11 mouse cellular contexts compared by ENCODE assay signal in the genomic region with DNA sequence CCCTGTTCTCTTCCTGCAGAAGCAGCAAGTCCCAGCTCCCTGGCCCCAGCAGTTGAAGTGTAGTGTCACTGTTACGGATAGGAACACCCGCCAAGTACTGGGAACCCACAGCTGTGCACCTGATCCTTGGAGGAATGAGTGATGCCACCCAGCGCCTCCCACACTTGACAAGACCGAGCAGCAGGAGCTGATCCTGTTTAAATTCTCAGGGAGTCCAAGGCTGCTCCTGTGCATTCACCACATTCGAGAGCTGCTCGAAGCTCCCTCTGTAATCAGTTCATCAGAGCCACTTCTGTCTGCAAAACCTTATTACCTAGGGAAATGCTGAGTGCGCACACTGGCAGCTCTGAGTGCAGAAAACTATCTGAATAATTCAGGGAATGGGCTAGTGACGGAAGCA.
DNase-seq lines count a peak whose midpoint lies in the region; ATAC-seq lines count a peak whose summit lies in the region.
"Had no signal": no experiment of that assay in that cellular context is flagged by ENCODE, and none has a peak within 500 bp of the region (broad histone marks: within the 10 kb centered on the region; RNA-seq: fewer than 3 reads in every experiment).

No protein-coding gene starts in this region.

- ATAC-seq in forebrain, embryonic 12.5 days (ENCODE audit: low FRiP score): peak; percentile 8; the same call in 1 of the 2 replicates
- no peak for ATAC-seq in forebrain, embryonic 11.5 days (replicated peaks; ENCODE audit: low FRiP score)
- no peak for ATAC-seq in hindbrain, embryonic 14.5 days (ENCODE audit: low FRiP score)
- peak; percentile 44; the same call in 1 of the 2 replicates for ATAC-seq in neural tube, embryonic 14.5 days (ENCODE audit: low read depth)

- peaks cover 67% of the 10 kb centered on the region for H3K4me1 ChIP-seq in forebrain, embryonic 12.5 days
- peaks cover 21% of the 10 kb centered on the region for H3K4me1 ChIP-seq in forebrain, embryonic 11.5 days (replicated peaks; ENCODE audit: control insufficient read depth, insufficient read depth, low read length)
- H3K4me1 ChIP-seq in hindbrain, embryonic 14.5 days (replicated peaks; ENCODE audit: control insufficient read depth, insufficient read depth, low read length): peaks cover 48% of the 10 kb centered on the region
- H3K4me1 ChIP-seq in neural tube, embryonic 14.5 days (ENCODE audit: control insufficient read depth, insufficient read depth, low read length): peaks cover 24% of the 10 kb centered on the region

- no peaks in the 10 kb centered on the region for H3K36me3 ChIP-seq in forebrain, embryonic 12.5 days (replicated peaks)
- no peaks in the 10 kb centered on the region for H3K36me3 ChIP-seq in forebrain, embryonic 11.5 days (ENCODE audit: control insufficient read depth, insufficient read depth, low read length)
- H3K36me3 ChIP-seq in hindbrain, embryonic 14.5 days (replicated peaks; ENCODE audit: control insufficient read depth, insufficient read depth): no peaks in the 10 kb centered on the region
- H3K36me3 ChIP-seq in neural tube, embryonic 14.5 days (ENCODE audit: control insufficient read depth, insufficient read depth, low read length): no peaks in the 10 kb centered on the region
- H3K36me3 ChIP-seq: kidney, embryonic 15.5 days; liver, embryonic 15.5 days had no signal

- no peak overlapping the region for H3K4me3 ChIP-seq in forebrain, embryonic 12.5 days (replicated peaks)
- H3K4me3 ChIP-seq in forebrain, embryonic 11.5 days (ENCODE audit: low read depth, low read length): no peak overlapping the region
- no peak overlapping the region for H3K4me3 ChIP-seq in hindbrain, embryonic 14.5 days (replicated peaks; ENCODE audit: low read length)
- H3K4me3 ChIP-seq in neural tube, embryonic 14.5 days (ENCODE audit: low read depth, low read length): no peak overlapping the region
- H3K4me3 ChIP-seq: kidney, embryonic 15.5 days; liver, embryonic 15.5 days had no signal

- no peaks in the 10 kb centered on the region for H3K9me3 ChIP-seq in forebrain, embryonic 12.5 days
- no peaks in the 10 kb centered on the region for H3K9me3 ChIP-seq in forebrain, embryonic 11.5 days (ENCODE audit: control insufficient read depth, low read length)
- no peaks in the 10 kb centered on the region for H3K9me3 ChIP-seq in hindbrain, embryonic 14.5 days (ENCODE audit: control insufficient read depth, low read length)
- H3K9me3 ChIP-seq in neural tube, embryonic 14.5 days (ENCODE audit: control insufficient read depth, low read length): no peaks in the 10 kb centered on the region
- H3K9me3 ChIP-seq: kidney, embryonic 15.5 days; liver, embryonic 15.5 days had no signal

- no peak overlapping the region for H3K27ac ChIP-seq in forebrain, embryonic 12.5 days
- no peak overlapping the region for H3K27ac ChIP-seq in forebrain, embryonic 11.5 days (ENCODE audit: low read depth, low read length)
- H3K27ac ChIP-seq in hindbrain, embryonic 14.5 days: peak overlapping the region; percentile 11; the same call in 1 of the 2 replicates
- H3K27ac ChIP-seq in neural tube, embryonic 14.5 days (ENCODE audit: low read depth, low read length): peak overlapping the region; percentile 60
- H3K27ac ChIP-seq: kidney, embryonic 15.5 days; liver, embryonic 15.5 days had no signal

- no peak overlapping the region for H3K9ac ChIP-seq in forebrain, embryonic 12.5 days
- no peak overlapping the region; the same call in 1 of the 2 replicates for H3K9ac ChIP-seq in forebrain, embryonic 11.5 days (ENCODE audit: low read length)
- no peak overlapping the region for H3K9ac ChIP-seq in hindbrain, embryonic 14.5 days
- no peak overlapping the region for H3K9ac ChIP-seq in neural tube, embryonic 14.5 days (replicated peaks; ENCODE audit: low read depth, low read length)
- H3K9ac ChIP-seq: kidney, embryonic 15.5 days; liver, embryonic 15.5 days had no signal

- DNase-seq in forebrain, embryonic 11.5 days (ENCODE audit: low spot score): no peak
- DNase-seq in lung, postnatal 25 days (ENCODE audit: low spot score): peak; percentile 43
- DNase-seq in lung, postnatal 14 days: no peak
- no peak for DNase-seq in hindbrain, embryonic 14.5 days (ENCODE audit: low spot score)
- no peak for DNase-seq in adrenal gland, adult (ENCODE audit: inconsistent age in 2 of 2, low spot score in 1 of 2)
- no peak for DNase-seq in layer of hippocampus, postnatal 36 days
- DNase-seq: gastrocnemius, postnatal 36 days had no signal

- no peaks in the 10 kb centered on the region for H3K27me3 ChIP-seq in forebrain, embryonic 12.5 days
- H3K27me3 ChIP-seq in forebrain, embryonic 11.5 days (ENCODE audit: control insufficient read depth, insufficient read depth, low read length): no peaks in the 10 kb centered on the region
- H3K27me3 ChIP-seq in hindbrain, embryonic 14.5 days (ENCODE audit: control insufficient read depth, insufficient read depth, low read length): no peaks in the 10 kb centered on the region
- no peaks in the 10 kb centered on the region for H3K27me3 ChIP-seq in neural tube, embryonic 14.5 days (ENCODE audit: control insufficient read depth, insufficient read depth, low read length)
- H3K27me3 ChIP-seq: kidney, embryonic 15.5 days; liver, embryonic 15.5 days had no signal

- no peak overlapping the region for H3K4me2 ChIP-seq in forebrain, embryonic 12.5 days
- no peak overlapping the region for H3K4me2 ChIP-seq in forebrain, embryonic 11.5 days (ENCODE audit: low read depth, low read length, severe bottlenecking)
- no peak overlapping the region for H3K4me2 ChIP-seq in hindbrain, embryonic 14.5 days (replicated peaks)
- no peak overlapping the region for H3K4me2 ChIP-seq in neural tube, embryonic 14.5 days (ENCODE audit: low read depth, low read length)
- H3K4me2 ChIP-seq: kidney, embryonic 15.5 days; liver, embryonic 15.5 days had no signal

- 81% methylated on average over 8 of the region's 8 CpGs for WGBS in forebrain, embryonic 12.5 days
- 81% methylated on average over 8 of the region's 8 CpGs for WGBS in forebrain, embryonic 11.5 days
- 51% methylated on average over 8 of the region's 8 CpGs for WGBS in hindbrain, embryonic 14.5 days
- 46% methylated on average over 8 of the region's 8 CpGs for WGBS in neural tube, embryonic 14.5 days

Comparison
In these comparisons a context has a peak if more than half of its experiments do, and no peak if none do; other contexts are left out.
1. ATAC-seq: peak in forebrain, embryonic 12.5 days (single experiment) and neural tube, embryonic 14.5 days (single experiment); none in forebrain, embryonic 11.5 days (single experiment) and hindbrain, embryonic 14.5 days (single experiment).
2. H3K27ac ChIP-seq: peak in hindbrain, embryonic 14.5 days (single experiment) and neural tube, embryonic 14.5 days (single experiment); none in forebrain, embryonic 12.5 days (single experiment) and forebrain, embryonic 11.5 days (single experiment).